Comparison of ENCODE assay signal across 13 mouse cellular contexts in genomic region chr15:101181500-101181899, GRCm38 (mm10). TPM values are rescaled to one million over a fixed set of nuclear protein-coding genes. Genes with fewer than 3 reads are reported as not detected.
DNase-seq lines count a peak whose midpoint lies in the region; ATAC-seq and TF ChIP-seq lines count a peak whose summit lies in the region.
"Had no signal": no experiment of that assay in that cellular context is flagged by ENCODE, and none has a peak within 500 bp of the region (broad histone marks: within the 10 kb centered on the region; RNA-seq: fewer than 3 reads in every experiment).

No protein-coding gene starts in this region.

- WGBS in heart, embryonic 12.5 days: 42% methylated on average over 4 of the region's 4 CpGs
- WGBS in heart, embryonic 14.5 days: 38% methylated on average over 4 of the region's 4 CpGs

- H3K27ac ChIP-seq in heart, embryonic 12.5 days (ENCODE audit: poor library complexity, severe bottlenecking): peak overlapping the region; percentile 41; the same call in 1 of the 2 replicates
- peak overlapping the region; percentile 48; the same call in 1 of the 2 replicates for H3K27ac ChIP-seq in ES-Bruce4 (ENCODE audit: insufficient read depth, low read length)
- H3K27ac ChIP-seq in heart, embryonic 14.5 days (replicated peaks in 1 of 2; ENCODE audit: control insufficient read depth in 1 of 2, insufficient read depth in 1 of 2, low read depth in 2 of 2, low read length in 2 of 2): peak overlapping the region in 1 of 2 experiments; percentile 33; a peak in 2 of 4 replicates
- H3K27ac ChIP-seq: layer of hippocampus, adult 2 months; liver, embryonic 13.5 days had no signal

- H3K36me3 ChIP-seq in heart, embryonic 12.5 days: peaks cover 8% of the 10 kb centered on the region
- no peaks in the 10 kb centered on the region for H3K36me3 ChIP-seq in ES-Bruce4 (ENCODE audit: control insufficient read depth, insufficient read depth, low read length, poor library complexity, severe bottlenecking)
- H3K36me3 ChIP-seq in heart, embryonic 14.5 days (ENCODE audit: control insufficient read depth, insufficient read depth, low read length): peaks cover 5% of the 10 kb centered on the region; the same call in 1 of the 2 replicates

- peaks cover 62% of the 10 kb centered on the region for H3K4me1 ChIP-seq in heart, embryonic 12.5 days (replicated peaks)
- peaks cover 7% of the 10 kb centered on the region for H3K4me1 ChIP-seq in ES-Bruce4 (ENCODE audit: control insufficient read depth, insufficient read depth, low read length)
- H3K4me1 ChIP-seq in heart, embryonic 14.5 days (ENCODE audit: control insufficient read depth in 2 of 2, insufficient read depth in 2 of 2, low read length in 2 of 2): peaks cover 23 to 54% of the 10 kb centered on the region in 2 experiments

- no peak overlapping the region for H3K4me2 ChIP-seq in heart, embryonic 12.5 days
- H3K4me2 ChIP-seq in heart, embryonic 14.5 days (ENCODE audit: low read length): no peak overlapping the region
- H3K4me2 ChIP-seq: liver, embryonic 13.5 days had no signal

- H3K4me3 ChIP-seq in heart, embryonic 12.5 days: no peak overlapping the region
- H3K4me3 ChIP-seq in ES-Bruce4 (ENCODE audit: low read depth, low read length): no peak overlapping the region
- no peak overlapping the region for H3K4me3 ChIP-seq in heart, embryonic 14.5 days (ENCODE audit: control insufficient read depth in 1 of 2, insufficient read depth in 1 of 2, low read depth in 1 of 2, low read length in 2 of 2)
- H3K4me3 ChIP-seq: layer of hippocampus, adult 2 months; liver, embryonic 13.5 days had no signal

- H3K27me3 ChIP-seq in heart, embryonic 12.5 days (replicated peaks): no peaks in the 10 kb centered on the region
- H3K27me3 ChIP-seq in ES-Bruce4 (ENCODE audit: control insufficient read depth, insufficient read depth, low read length, poor library complexity, severe bottlenecking): no peaks in the 10 kb centered on the region
- H3K27me3 ChIP-seq in heart, embryonic 14.5 days (ENCODE audit: control insufficient read depth, insufficient read depth, low read length): no peaks in the 10 kb centered on the region

- TF ChIP-seq EP300 in ES-Bruce4 (IDR thresholded peaks at IDR 0.05; ENCODE audit: insufficient read depth, low read depth, low read length): no peak

- DNase-seq in heart, adult 9 months (ENCODE audit: low spot score in 2 of 2): no peak
- DNase-seq in kidney, postnatal 25 days: peak; percentile 56 to 80
- no peak for DNase-seq in cerebellum, adult 9-10 months
- DNase-seq in frontal cortex, postnatal 36 days (ENCODE audit: low spot score in 2 of 2): no peak
- DNase-seq: gastrocnemius, postnatal 10 days; liver, embryonic 13.5 days; thymus, adult 2 months had no signal

- no peaks in the 10 kb centered on the region for H3K9me3 ChIP-seq in heart, embryonic 12.5 days (replicated peaks)
- no peaks in the 10 kb centered on the region for H3K9me3 ChIP-seq in ES-Bruce4 (replicated peaks; ENCODE audit: control insufficient read depth, insufficient read depth, low read length, poor library complexity, severe bottlenecking)
- H3K9me3 ChIP-seq in heart, embryonic 14.5 days (ENCODE audit: control insufficient read depth, low read length): 0 out of 2 replicates have a peak, but pooled peaks cover 4% of the 10 kb centered on the region

- ATAC-seq in heart, embryonic 12.5 days (ENCODE audit: insufficient number of reproducible peaks, low FRiP score): no peak
- ATAC-seq in heart, embryonic 14.5 days (ENCODE audit: insufficient number of reproducible peaks, insufficient read depth, low FRiP score, low read depth): no peak
- no peak for ATAC-seq in inflammation-experienced regulatory T-cells, adult 6 months
- ATAC-seq: activated CD4-positive, CD25-positive, alpha-beta regulatory T cell, adult 4 months had no signal

- TF ChIP-seq POLR2A in ES-Bruce4 (IDR thresholded peaks at IDR 0.05; ENCODE audit: insufficient read depth, low read length): no peak

- H3K9ac ChIP-seq in heart, embryonic 12.5 days: peak overlapping the region; percentile 29
- H3K9ac ChIP-seq in ES-Bruce4 (ENCODE audit: low read depth, poor library complexity, severe bottlenecking): no peak overlapping the region
- peak overlapping the region; percentile 30; the same call in 1 of the 2 replicates for H3K9ac ChIP-seq in heart, embryonic 14.5 days (ENCODE audit: low read length)
- H3K9ac ChIP-seq: liver, embryonic 13.5 days had no signal

- no peak for TF ChIP-seq CTCF in ES-Bruce4 (IDR thresholded peaks at IDR 0.05; ENCODE audit: low read depth, low read length)

RNA-seq across cellular contexts. Expression of gene Acvr1b, which starts 7.6 kb away (rescaled TPM):
- polyA plus RNA-seq in heart, embryonic 12.5 days (2016; fragmentation: Nextera tagmentation; extraction: Ambion mirVana): 6.8 TPM in 2 replicates
- 27.7 and 27.8 TPM in 2 replicates for polyA plus RNA-seq in ES-Bruce4 (2011; ENCODE audit: insufficient read depth, insufficient read length, low read depth, missing spikeins)
- polyA plus RNA-seq in heart, embryonic 14.5 days (2014; fragmentation: Nextera tagmentation; extraction: Ambion mirVana): 7.3 and 8.7 TPM in 2 replicates
- 1 to 10 TPM in 2 of 3 experiments, under 1 TPM in 1; 0.53 to 4.0 (median 3.6) TPM for polyA plus RNA-seq in inflammation-experienced regulatory T-cells, adult 6 months (2017; shearing (Covaris generic))

RNA-seq across cellular contexts. Expression of gene Grasp, which starts 42.5 kb away (rescaled TPM):
- polyA plus RNA-seq in heart, embryonic 12.5 days (2016; fragmentation: Nextera tagmentation; extraction: Ambion mirVana): 6.6 and 7.3 TPM in 2 replicates
- 8.6 and 9.6 TPM in 2 replicates for polyA plus RNA-seq in ES-Bruce4 (2011; ENCODE audit: insufficient read depth, insufficient read length, low read depth, missing spikeins)
- polyA plus RNA-seq in heart, embryonic 14.5 days (2014; fragmentation: Nextera tagmentation; extraction: Ambion mirVana): 3.8 and 5.5 TPM in 2 replicates
- under 1 TPM; 0.18 to 0.50 (median 0.28) TPM for polyA plus RNA-seq in inflammation-experienced regulatory T-cells, adult 6 months (2017; shearing (Covaris generic))
- polyA plus RNA-seq: activated CD4-positive, CD25-positive, alpha-beta regulatory T cell, adult 4 months had no signal

RNA-seq across cellular contexts. Expression of gene Acvrl1, which starts 53.2 kb away (rescaled TPM):
- polyA plus RNA-seq in heart, embryonic 12.5 days (2016; fragmentation: Nextera tagmentation; extraction: Ambion mirVana): 3.1 and 3.6 TPM in 2 replicates
- polyA plus RNA-seq in ES-Bruce4 (2011; ENCODE audit: insufficient read depth, insufficient read length, low read depth, missing spikeins): 2.7 and 2.9 TPM in 2 replicates
- 5.8 and 8.1 TPM in 2 replicates for polyA plus RNA-seq in heart, embryonic 14.5 days (2014; fragmentation: Nextera tagmentation; extraction: Ambion mirVana)
- 1 to 10 TPM in 1 of 3 experiments, under 1 TPM in 1, not detected in 1; 0.86 to 1.9 TPM for polyA plus RNA-seq in inflammation-experienced regulatory T-cells, adult 6 months (2017; shearing (Covaris generic))

Comparison
In these comparisons a context has a peak if more than half of its experiments do, and no peak if none do; other contexts are left out.
1. DNase-seq: peak in kidney, postnatal 25 days (2 of 2); none in heart, adult 9 months (0 of 2), cerebellum, adult 9-10 months (single experiment) and frontal cortex, postnatal 36 days (0 of 2).